Mouse (Mus musculus) stomach, postnatal 0 days (tissue): ENCODE measurements around the gene Wdpcp.
A peak's percentile ranks its signal among the peaks of the same experiment; 100 is the strongest.

Experiments
- CTCF ChIP-seq: IDR thresholded peaks from 2 replicates; pipeline ENCODE4 v1.5.1; 2016; ENCODE audit warnings: antibody characterized with exemption, low read depth, mild to moderate bottlenecking, moderate library complexity
- EP300 ChIP-seq: optimal IDR thresholded peaks from 2 replicates; pipeline ENCODE3; 2016; ENCODE audit warnings: antibody characterized with exemption

DNA sequence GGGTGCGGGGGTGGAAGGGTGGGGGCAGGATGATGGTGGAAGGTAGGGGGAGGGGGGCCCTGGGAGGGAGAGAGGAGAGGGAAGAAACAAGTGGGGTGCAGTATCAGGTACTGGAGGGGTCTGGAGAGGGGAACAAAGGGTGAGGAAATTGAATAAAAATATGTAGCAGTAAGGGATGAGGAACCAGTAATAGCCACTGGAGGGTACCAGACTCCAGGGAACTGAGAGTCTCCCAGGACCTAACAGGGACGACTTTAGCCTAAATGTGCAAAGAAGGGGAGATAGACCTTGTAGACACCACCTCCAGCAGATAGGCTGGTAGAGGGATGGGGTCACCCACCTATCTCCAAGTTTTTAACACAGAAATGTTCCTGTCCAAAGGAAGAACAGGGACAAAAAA is 105.0 kb downstream of the Wdpcp start:
- TF ChIP-seq CTCF, result peak; percentile 36; the same call in 1 of the 2 replicates
- TF ChIP-seq EP300, result no peak
